Mouse (Mus musculus): ENCODE measurements at regions not wholly inside any gene's neighbourhood (a gene's known extent, or its start where the extent isn't known, plus 50 kb on each side); places are given as distances from the start of the nearest gene placed in this dataset.

DNA sequence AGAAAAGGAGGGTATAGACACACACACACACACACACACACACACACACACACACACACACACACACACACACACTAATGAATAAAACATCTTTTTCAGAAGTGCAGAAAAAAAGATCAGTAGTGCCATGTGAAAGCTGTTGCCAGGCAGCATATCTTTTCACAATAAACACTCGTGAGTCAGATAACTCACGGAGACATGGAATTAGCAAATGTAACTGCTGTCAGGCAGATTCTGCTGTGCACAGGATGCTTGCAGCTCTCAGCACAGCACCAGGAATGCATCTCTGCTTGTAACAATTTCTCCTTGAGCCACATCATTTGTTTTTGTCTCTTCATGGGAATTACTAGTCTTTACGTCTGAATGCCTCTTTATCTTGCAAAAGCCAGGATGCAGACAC lies 111.0 kb upstream of the Zic1 start:
- TF ChIP-seq EP300 (IDR thresholded peaks at IDR 0.05; ENCODE audit: low read depth) (no peak), CTCF (IDR thresholded peaks at IDR 0.05; ENCODE audit: low read depth) (no peak)

All from heart, postnatal 0 days (tissue).